Mouse (Mus musculus) right cerebral cortex, postnatal 14 days (tissue): ENCODE measurements around the gene Atp6v0a1.

ENCODE experiments used
- DNase-seq: peaks from one replicate; pipeline ENCODE4 v3.0.0; 2022

The Atp6v0a1 gene

DNA sequence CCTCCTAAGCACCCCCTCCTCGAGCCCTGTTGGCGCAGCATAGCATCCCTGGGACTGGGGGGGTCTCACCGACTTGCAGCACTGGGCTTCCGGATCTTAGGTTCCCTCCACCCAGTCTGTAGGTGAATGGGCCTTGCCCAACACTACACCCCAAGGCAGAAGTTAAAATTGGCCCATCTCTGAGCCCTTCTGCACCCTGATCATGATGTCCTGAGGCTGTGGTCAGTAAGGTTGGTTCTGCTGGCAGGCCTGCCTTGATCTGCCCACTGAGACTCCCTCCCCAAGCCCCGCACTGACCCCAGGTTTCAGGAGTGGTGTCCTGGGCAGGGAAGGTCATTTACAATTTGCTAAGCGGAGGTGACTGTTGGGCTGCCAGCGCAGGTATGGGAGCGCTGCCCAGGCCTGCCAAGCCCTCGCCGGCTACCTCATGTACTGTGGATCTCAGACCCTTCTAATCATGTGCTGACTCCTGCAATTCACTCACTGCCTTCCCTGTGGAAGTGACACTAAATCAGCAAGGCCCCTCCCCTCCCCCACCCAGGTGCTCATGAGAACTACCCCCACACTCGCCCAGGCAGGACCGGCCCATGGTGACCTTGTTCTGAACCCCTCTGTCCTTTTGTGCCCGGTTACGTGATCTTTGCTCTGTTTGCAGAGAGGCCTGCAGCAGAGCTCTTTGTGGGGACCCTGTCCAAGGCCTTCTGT, 53.9 kb downstream of the Atp6v0a1 start:
- DNase-seq = no peak

DNA sequence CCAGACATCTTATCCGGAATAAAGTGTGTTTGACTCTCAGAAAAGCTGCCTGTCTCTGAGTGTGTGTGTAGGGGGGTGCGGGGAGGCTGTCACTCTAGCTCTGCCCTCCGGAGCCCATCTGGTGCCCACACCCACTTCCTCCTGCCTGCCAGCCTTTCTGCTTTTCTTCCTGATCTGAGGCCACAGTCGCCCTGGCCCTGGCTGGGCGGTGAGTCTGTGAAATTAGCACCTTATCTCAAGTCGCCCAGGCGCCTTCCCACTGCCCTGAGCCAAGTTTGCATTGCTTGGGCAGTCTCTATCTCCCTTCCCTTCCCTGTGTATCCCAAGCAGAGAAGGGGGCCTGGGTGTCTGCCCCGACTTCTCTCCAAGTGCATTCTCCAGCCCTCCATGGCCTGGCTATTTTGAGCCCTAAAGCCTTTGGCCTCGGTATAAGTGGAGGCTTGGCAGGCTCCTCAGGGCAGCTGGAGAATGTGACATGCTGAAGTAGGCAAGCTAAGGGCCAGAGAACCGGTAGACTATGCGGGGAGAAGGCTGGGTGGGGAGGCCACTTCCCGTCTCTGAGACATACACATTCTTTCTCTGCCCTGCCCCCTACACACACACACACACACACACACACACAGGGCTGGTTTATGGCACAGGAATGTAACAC, 54.5 kb downstream of the Atp6v0a1 start:
- peak; percentile 49 for DNase-seq

DNA sequence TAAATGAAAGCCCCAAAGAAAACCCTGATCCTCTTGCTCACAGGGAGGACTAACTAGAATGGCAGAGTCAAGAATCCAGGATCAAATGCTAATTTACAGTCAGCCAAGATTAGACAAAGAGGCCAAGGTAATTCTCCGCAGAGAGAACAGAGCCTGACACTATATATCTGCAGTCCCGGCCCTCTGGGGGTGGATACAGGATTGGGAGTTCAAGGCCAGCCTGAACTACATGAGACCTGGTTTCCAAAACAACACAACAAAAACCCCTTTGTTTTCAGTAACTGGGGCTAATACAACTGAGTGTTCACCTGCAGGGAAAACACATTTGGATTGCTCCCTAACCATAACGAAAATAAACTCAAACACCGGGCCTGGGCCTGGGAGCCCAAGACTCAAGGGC, 55.2 kb downstream of the Atp6v0a1 start:
- no peak for DNase-seq

DNA sequence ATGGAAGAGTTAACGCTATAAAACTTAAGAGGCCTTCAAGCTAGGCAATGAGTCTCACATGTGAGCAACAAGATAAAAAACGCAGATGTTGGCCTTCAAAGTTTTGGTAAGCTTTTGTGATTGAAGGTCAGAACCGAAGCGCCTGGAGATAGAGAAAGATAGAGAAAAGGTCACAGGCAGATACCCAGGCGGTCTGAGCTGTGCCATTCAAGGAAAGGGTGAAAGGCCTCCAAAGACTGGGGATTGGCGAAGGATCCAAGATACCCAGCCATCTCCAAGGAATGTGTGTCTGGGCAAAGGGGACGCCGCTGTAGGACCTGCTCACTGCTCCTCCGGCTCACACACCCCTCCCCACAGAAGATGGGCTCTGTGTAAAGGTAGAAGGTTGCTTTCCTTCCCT, 55.8 kb downstream of the Atp6v0a1 start:
- no peak for DNase-seq

DNA sequence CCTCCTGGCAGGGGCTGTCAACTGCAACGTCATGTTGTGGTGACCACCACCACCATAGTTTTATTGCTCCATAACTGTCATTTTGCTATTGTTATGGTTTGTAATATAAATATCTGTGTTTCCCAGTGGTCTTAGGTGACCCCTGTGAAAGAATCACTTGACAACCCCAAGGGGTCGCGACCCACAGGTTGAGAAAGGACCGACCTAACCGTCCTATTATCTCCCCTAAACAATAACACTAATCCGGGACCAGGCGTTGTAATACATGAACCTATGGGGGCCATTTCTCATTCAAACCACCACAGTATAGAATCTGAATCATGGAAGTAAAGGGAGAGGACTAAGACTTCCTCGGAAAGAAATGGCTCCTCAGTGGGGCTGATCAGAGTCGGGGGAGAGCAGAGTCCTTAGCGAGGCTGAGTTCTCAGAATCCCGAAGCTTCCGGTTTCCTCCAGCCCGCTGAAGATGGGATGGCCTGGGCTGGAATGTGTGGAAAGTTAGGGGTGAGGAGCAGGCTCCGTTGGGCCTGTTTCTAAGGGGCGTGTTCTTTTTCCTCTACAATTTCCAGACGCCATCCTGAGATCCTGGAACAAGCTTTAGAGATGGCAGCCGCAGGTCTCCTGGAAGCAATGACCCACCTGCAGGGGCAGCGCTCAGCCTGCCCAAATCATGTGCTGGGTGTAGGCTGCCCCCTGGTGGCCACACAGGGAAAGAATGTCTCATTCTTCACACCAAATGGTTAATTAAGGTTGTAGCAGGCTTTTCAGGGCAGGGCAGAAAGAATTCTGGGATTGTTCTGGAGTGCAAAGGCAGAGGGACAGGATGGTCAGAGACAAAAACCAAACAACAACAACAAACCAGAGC, 57.5 kb downstream of the Atp6v0a1 start:
- peak; percentile 83 for DNase-seq

DNA sequence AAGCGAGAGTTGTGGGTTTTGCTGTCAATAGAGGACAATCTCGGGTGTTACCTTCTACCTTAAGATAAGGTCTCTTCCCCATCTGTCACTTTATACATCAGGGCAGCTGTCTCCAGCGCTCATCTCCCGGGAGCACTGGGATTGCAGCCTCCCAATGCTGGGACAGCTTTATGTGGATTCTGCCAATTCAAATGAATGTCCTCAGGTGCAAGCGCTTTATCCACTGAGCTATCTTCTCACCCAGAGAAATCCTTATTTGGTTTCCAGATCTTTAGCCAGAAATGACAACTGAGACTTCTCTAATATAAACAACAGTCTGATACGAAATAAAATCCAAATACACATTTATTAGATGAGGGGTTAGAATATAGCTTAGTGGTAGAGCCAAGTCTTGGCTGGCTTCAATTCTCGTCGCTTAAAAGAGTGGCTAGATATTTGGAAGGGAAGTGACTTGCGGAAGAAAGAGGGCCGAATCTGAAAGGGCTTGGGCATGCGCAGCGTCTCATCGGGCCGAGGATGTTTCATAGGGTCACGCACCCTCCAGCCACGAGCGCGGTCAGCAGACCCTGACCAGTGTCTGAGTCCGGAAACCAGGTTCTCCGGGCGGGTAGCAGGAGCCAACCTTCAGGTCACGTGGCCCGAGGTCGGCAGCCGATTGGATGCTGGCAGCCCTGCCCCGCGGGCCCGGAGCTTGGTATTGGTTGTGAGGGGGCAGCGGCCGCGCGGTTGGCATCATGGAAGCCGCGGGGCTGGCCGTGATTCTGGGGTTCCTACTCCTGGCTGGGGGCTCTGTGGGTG, 60.3 kb downstream of the Atp6v0a1 start, which contains the start of gene Naglu:
Gene Naglu, plus strand, starts transcription at position 622 of the 798 bp plus-strand sequence.
- DNase-seq = peak; percentile 96

DNA sequence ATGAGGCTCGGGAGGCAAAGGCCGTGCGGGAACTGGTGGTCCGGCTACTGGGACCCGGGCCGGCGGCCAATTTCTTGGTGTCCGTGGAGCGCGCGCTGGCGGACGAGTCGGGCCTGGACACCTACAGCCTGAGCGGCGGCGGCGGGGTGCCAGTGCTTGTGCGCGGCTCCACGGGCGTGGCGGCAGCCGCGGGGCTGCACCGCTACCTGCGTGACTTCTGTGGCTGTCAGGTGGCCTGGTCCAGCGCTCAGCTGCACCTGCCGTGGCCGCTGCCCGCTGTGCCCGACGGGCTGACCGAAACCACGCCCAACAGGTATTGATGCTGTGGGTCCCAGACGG, 60.9 kb downstream of the Atp6v0a1 start:
- no peak for DNase-seq

DNA sequence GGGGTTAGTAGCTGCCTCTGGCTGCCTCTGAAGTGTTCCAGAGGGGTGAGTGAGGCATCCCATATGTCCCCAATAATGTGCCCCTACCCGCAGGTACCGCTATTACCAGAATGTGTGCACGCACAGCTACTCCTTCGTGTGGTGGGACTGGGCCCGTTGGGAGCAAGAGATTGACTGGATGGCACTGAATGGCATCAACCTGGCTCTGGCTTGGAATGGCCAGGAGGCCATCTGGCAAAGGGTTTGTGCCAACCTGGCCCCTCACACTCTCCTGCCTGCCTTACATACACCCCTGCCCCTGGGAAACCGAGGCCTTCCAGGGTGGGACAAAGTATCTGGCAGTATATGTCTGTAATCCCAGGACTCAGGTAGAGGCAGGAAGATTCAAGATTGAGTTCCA, 61.7 kb downstream of the Atp6v0a1 start:
- DNase-seq = no peak

DNA sequence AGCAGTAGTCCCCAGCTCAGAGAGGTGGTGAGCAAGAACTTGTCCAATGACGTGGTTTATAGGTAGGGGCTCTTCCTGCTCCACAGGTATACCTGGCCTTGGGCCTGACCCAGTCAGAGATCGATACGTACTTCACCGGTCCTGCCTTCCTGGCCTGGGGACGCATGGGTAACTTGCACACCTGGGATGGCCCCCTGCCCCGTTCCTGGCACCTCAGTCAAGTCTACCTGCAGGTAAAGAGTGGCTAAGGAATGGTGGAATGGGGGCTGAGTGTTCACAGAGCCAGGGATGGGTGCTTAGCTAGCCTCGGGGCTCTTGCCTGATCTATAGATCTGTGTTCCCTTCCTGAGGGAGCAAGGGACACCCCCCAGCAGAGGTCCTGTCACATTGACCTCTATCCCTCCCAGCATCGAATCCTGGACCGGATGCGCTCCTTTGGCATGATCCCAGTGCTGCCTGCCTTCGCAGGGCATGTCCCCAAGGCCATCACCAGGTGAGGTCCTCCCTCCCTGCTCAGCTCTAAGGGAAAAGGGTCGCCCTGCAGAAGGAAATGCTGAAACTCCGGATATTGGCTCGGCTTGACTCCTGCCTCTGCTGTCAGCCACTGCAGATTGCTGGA, 62.7 kb downstream of the Atp6v0a1 start:
- no peak for DNase-seq

DNA sequence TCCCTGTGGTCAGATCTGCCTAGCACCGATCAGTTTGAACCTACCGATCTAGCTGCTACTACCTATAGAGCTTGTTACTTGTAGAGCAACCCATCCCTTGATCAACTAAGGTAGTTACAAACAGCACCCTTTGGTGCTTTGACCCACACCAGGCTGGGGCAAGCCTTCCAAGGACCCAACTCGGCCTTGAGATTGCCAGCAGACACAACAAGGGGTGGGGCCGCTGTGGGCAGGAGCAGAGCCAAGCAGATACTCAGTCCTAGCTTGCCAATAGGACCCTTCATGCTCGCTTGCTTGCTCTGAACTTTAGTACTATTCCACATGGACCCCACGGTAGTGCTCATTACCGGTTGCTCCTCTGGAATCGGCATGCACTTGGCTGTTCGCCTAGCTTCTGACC, 68.9 kb downstream of the Atp6v0a1 start, which contains the start of gene Hsd17b1:
Gene Hsd17b1, plus strand, starts transcription at position 291 of the 400 bp plus-strand sequence.
- no peak for DNase-seq

DNA sequence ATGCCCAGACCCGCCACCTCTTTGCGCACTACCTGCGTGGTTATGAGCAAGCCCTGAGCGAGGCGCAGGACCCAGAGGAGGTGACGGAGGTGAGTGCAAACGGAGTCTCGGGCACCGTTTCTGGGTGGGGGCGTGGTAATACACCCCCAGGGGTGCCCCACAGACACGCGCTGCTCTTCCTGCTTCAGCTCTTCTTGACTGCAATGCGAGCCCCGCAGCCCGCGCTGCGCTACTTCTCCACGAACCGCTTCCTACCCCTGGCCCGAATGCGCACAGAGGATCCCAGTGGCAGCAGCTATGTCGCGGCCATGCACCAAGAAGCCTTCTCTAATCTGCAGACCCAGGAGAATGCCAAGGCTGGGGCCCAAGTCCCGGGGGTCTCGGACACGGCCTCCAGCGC, 70.5 kb downstream of the Atp6v0a1 start:
- DNase-seq = no peak

DNA sequence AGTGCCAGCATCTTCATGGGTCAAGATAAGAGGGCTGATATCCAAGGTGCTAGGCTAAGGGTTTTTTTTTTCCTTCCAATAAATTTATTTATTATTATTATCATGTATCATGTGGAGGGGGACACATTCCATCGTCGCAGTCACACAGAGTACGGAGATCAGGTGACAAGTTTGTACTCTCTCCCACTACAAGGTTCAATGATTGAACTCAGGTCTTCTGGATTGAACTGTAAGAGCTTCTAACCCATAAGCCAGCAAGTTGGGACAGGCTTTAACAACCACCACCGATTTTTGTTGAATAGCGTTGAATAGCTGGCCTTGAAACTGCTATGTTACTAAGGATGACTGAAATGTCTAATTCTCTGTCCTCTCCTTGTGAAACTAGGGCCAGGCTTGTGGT, 71.2 kb downstream of the Atp6v0a1 start:
- no peak for DNase-seq

DNA sequence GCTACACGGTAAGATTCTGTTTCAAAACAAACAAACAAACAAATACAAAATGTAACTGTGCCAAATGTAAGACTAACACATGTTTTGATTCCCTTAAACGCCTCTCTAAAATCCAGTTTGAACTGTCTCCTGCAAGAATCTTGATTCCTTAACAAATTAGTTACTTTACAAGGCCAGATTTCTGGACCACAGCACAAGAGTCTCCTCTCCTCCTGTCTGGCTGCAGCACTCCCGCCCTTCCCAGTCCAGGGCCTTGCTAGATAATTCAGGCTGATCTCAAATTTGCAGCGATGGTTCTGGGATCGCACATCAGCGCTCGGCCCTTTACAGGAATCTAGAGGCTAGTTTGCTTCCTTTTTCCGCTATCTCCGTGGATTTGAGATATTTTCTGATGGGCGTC, 72.4 kb downstream of the Atp6v0a1 start:
- DNase-seq = no peak

DNA sequence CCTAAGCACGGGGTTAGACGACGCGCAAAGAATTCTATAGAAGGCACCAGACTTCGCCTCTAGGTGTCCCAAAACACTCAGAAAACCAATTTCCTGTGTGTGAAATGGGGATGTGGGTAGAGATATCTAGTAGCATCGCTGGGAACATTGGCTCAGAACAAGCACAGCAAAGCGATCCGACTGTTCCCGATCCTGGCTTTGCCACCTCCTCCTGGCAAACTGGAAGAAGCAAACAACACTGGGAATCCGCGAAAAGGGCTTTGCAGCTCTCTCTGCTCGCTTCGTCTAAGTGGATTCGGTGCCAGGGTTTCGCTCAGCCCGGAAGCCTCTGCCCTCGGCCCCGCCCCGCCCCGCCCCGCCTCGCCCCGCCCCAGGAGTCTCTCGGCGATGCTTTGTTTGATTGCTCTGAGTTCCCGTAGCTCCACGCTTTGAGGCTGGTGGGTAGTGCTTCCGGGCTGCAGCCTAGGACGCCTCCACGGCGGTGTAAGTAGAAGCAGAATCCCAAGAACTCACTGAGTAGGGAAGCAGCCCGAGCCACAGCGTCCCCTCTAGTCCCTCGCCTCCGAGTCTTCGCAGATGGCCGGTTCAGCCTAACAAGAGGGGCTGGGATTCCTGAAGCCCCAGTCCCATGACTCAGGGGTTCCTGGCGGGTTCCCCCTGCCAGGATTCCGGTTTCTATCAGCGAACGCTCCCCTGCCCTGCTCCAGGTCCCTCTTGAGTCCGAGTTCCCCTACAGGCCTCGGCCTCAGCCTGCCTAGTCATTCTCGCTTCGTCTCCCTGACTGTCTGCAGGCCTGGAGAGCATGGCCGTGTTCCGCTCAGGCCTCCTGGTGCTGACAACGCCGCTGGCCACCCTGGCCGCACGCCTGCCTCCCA, 73.2 kb downstream of the Atp6v0a1 start, which contains the start of gene Coasy:
Gene Coasy, plus strand, starts transcription at position 358 of the 875 bp plus-strand sequence.
- peak; percentile 80 for DNase-seq

DNA sequence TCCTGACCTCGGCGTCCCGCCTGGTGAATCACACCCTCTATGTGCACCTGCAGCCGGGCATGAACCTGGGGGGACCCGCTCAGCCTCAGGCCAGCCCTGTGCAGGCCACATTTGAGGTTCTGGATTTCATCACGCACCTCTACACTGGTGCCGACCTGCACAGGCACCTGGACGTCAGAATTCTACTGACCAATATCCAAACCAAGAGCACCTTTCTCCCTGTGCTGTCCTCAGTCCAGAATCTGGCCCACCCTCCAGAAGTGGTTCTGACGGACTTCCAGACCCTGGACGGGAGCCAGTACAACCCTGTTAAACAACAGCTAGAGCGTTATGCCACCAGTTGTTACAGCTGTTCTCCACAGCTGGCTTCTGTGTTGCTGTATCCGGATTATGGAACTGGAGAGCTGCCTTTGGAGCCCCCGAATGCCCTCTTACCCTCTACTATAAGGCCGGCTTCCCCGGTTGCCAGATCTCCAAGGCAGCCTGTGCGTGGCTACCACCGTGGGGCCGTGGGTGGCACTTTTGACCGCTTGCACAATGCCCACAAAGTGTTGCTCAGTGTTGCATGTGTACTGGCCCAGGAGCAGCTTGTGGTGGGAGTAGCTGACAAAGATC, 73.9 kb downstream of the Atp6v0a1 start:
- no peak for DNase-seq

DNA sequence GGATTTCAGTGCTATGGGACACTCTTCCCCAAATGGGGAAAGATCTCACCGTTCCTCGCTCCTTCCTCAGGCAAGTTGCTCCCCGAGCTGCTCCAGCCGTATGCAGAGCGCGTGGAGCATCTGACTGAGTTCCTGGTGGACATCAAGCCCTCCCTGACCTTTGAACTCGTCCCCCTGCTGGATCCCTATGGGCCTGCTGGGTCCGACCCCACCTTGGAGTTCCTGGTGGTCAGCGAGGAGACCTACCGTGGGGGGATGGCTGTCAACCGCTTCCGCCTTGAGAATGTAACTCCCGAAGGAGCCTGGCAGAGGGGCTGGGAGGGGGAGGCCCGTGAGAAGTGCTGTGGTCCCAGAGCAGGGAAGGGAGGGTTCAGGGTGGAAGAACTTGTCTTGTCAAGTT, 75.0 kb downstream of the Atp6v0a1 start:
- no peak for DNase-seq

DNA sequence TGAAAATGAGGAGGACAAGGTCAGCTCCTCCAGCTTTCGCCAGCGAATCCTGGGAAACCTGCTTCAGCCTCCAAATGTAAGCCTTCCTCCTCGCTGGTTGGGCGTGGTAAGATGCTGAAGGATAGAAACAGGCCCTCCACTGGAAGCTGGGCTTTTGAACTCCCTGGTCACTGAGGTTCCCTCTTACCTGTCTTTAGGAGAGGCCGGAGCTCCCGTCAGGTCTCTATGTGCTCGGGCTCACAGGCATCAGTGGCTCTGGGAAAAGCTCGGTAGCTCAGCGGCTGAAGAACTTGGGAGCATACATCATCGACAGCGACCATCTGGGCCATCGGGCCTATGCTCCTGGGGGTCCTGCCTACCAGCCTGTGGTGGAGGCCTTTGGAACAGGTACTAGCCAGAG, 75.6 kb downstream of the Atp6v0a1 start:
- no peak for DNase-seq

DNA sequence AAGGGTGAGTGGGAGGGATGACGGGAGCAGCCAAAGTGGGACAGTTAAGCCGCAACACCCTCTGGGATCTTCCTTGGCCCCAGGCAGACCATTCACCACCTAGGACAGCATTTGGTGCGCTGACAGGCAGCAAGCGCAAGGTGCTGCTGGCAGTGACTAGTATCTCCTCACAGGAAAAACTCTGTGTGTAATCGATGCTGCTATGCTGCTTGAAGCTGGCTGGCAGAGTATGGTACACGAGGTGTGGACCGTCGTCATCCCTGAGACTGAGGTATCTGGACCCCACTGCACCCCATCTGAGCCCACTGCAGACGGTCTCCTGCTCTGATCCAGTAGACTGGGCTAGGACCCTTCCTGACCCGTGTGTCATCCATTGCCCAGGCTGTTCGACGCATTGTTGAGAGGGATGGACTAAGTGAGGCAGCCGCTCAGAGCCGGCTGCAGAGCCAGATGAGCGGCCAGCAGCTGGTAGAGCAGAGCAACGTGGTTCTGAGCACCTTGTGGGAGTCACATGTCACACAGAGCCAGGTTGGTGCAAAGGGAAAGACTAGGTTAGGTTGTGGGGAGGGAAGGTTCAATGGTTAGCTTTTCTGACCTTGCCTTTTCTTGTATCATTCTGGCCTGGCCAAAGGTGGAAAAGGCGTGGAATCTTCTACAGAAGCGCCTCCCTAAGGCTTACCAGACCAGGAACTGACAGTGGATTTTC, 76.5 kb downstream of the Atp6v0a1 start:
- no peak for DNase-seq

DNA sequence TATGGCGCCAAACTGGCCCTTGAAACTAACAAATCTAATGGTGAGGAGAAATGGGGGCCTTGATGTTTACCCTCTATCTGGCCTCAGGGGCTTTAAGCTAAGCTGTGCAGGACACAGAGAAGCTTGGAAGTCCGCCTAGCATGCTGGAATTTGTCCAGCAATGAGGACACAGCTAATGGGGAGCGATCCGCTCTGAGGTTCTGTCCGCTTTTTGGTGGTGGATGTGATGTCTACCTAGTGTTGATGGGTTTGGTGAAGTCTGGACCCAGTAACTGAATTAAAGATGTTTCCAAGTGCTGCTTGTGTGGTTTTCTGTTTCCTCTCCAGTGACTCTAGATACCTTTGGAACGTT, 77.0 kb downstream of the Atp6v0a1 start:
- no peak for DNase-seq
